Comparison of ENCODE assay signal across 25 mouse cellular contexts in the genomic region with DNA sequence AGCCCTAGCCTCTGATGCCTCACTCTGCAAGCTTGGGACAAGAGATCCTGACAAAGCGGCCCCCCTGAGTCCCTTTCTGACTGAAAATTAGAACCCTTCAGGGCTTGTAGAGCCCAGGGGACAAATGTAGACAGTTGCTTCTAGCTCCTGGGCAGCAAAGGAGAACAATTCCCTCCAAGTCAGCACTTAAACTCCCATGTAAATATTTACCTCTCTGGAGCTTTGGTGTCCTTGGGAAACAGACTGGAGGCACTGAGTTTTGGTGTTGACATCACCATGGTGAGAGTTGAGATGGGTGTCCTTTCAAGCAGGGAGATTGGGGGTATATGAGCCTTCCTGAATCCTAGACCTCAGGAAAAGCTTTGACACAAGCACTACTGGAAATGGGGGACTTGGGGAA. TPM values are rescaled to one million over a fixed set of nuclear protein-coding genes. Genes with fewer than 3 reads are reported as not detected.
A peak's percentile ranks its signal among the peaks of the same experiment; 100 is the strongest.
DNase-seq lines count a peak whose midpoint lies in the region; ATAC-seq and TF ChIP-seq lines count a peak whose summit lies in the region.
"Had no signal": no experiment of that assay in that cellular context is flagged by ENCODE, and none has a peak within 500 bp of the region (broad histone marks: within the 10 kb centered on the region; RNA-seq: fewer than 3 reads in every experiment).

No protein-coding gene starts in this region.

- 94% methylated on average over 1 of the region's 1 CpGs for WGBS in kidney, embryonic 15.5 days
- 88% methylated on average over 1 of the region's 1 CpGs for WGBS in liver, postnatal 0 days (ENCODE audit: insufficient replicate concordance)
- 100% methylated on average over 1 of the region's 1 CpGs for WGBS in neural tube, embryonic 13.5 days
- WGBS in neural tube, embryonic 15.5 days: 91% methylated on average over 1 of the region's 1 CpGs

- no peaks in the 10 kb centered on the region for H3K27me3 ChIP-seq in kidney, embryonic 15.5 days
- H3K27me3 ChIP-seq in liver, postnatal 0 days (ENCODE audit: insufficient read depth, low read length): no peaks in the 10 kb centered on the region
- no peaks in the 10 kb centered on the region for H3K27me3 ChIP-seq in neural tube, embryonic 13.5 days
- no peaks in the 10 kb centered on the region for H3K27me3 ChIP-seq in neural tube, embryonic 15.5 days (replicated peaks)
- H3K27me3 ChIP-seq: embryonic facial prominence, embryonic 12.5 days; heart, embryonic 12.5 days; limb, embryonic 13.5 days had no signal

- no peak overlapping the region for H3K4me2 ChIP-seq in kidney, embryonic 15.5 days
- H3K4me2 ChIP-seq in liver, postnatal 0 days (ENCODE audit: low read depth, low read length): no peak overlapping the region
- H3K4me2 ChIP-seq in neural tube, embryonic 13.5 days: no peak overlapping the region
- H3K4me2 ChIP-seq in neural tube, embryonic 15.5 days: no peak overlapping the region
- H3K4me2 ChIP-seq: embryonic facial prominence, embryonic 12.5 days; heart, embryonic 12.5 days; hindbrain, embryonic 14.5 days; limb, embryonic 13.5 days had no signal

- no peak for DNase-seq in kidney, adult 18-20 months
- DNase-seq in liver, postnatal 0 days: no peak
- no peak for DNase-seq in liver
- peak; percentile 51 for DNase-seq in yolk sac, embryonic 10.5 days (ENCODE audit: low spot score)
- no peak for DNase-seq in retina, postnatal 1 day
- DNase-seq: adrenal gland, postnatal 25 days; B cell, adult 2 months; cerebellum, adult 11-12 months; embryo, embryonic 11 days; gastrocnemius, adult 2 months; heart, adult 2 months; heart, postnatal 4 days; kidney, postnatal 14 days; right cerebral cortex, adult 18-20 months had no signal

- peaks cover 35% of the 10 kb centered on the region for H3K36me3 ChIP-seq in kidney, embryonic 15.5 days
- peaks cover 89% of the 10 kb centered on the region for H3K36me3 ChIP-seq in liver, postnatal 0 days (replicated peaks; ENCODE audit: insufficient read depth, low read length)
- peaks cover 16% of the 10 kb centered on the region; the same call in 1 of the 2 replicates for H3K36me3 ChIP-seq in neural tube, embryonic 13.5 days
- H3K36me3 ChIP-seq in neural tube, embryonic 15.5 days: 0 out of 2 replicates have a peak, but pooled peaks cover 3% of the 10 kb centered on the region

- H3K9me3 ChIP-seq in kidney, embryonic 15.5 days (replicated peaks): no peaks in the 10 kb centered on the region
- H3K9me3 ChIP-seq in liver, postnatal 0 days (ENCODE audit: low read length): no peaks in the 10 kb centered on the region
- no peaks in the 10 kb centered on the region for H3K9me3 ChIP-seq in neural tube, embryonic 13.5 days
- H3K9me3 ChIP-seq in neural tube, embryonic 15.5 days (replicated peaks): no peaks in the 10 kb centered on the region
- H3K9me3 ChIP-seq: embryonic facial prominence, embryonic 12.5 days; heart, embryonic 12.5 days; limb, embryonic 13.5 days had no signal

- no peak overlapping the region for H3K4me3 ChIP-seq in kidney, embryonic 15.5 days (replicated peaks)
- H3K4me3 ChIP-seq in liver, postnatal 0 days (ENCODE audit: low read depth, low read length): no peak overlapping the region
- H3K4me3 ChIP-seq in neural tube, embryonic 13.5 days: no peak overlapping the region
- no peak overlapping the region for H3K4me3 ChIP-seq in neural tube, embryonic 15.5 days (replicated peaks)
- H3K4me3 ChIP-seq: embryonic facial prominence, embryonic 12.5 days; gastrocnemius, adult 2 months; heart, adult 2 months; heart, embryonic 12.5 days; limb, embryonic 13.5 days had no signal

- no peak for TF ChIP-seq EP300 in liver, postnatal 0 days (IDR thresholded peaks at IDR 0.05; ENCODE audit: low read depth)

- ATAC-seq in kidney, embryonic 15.5 days (replicated peaks; ENCODE audit: low FRiP score): no peak
- no peak for ATAC-seq in liver, postnatal 0 days
- ATAC-seq in neural tube, embryonic 13.5 days (ENCODE audit: low read depth): no peak
- no peak for ATAC-seq in neural tube, embryonic 15.5 days (ENCODE audit: low FRiP score)
- ATAC-seq: forebrain, embryonic 16.5 days; inflammation-experienced regulatory T-cells, adult 6 months; lung, postnatal 0 days had no signal

- no peak overlapping the region for H3K9ac ChIP-seq in kidney, embryonic 15.5 days
- H3K9ac ChIP-seq in liver, postnatal 0 days (replicated peaks): no peak overlapping the region
- no peak overlapping the region for H3K9ac ChIP-seq in neural tube, embryonic 13.5 days
- no peak overlapping the region for H3K9ac ChIP-seq in neural tube, embryonic 15.5 days (replicated peaks)
- H3K9ac ChIP-seq: embryonic facial prominence, embryonic 12.5 days; heart, embryonic 12.5 days; hindbrain, embryonic 14.5 days; limb, embryonic 13.5 days had no signal

- 0 out of 2 replicates have a peak overlapping the region, but pooled peaks have one; percentile 88 for H3K27ac ChIP-seq in kidney, embryonic 15.5 days
- H3K27ac ChIP-seq in liver, postnatal 0 days (ENCODE audit: low read depth): peak overlapping the region; percentile 70
- peak overlapping the region; percentile 52 for H3K27ac ChIP-seq in neural tube, embryonic 13.5 days (replicated peaks)
- H3K27ac ChIP-seq in neural tube, embryonic 15.5 days (replicated peaks): no peak overlapping the region
- H3K27ac ChIP-seq: embryonic facial prominence, embryonic 12.5 days; gastrocnemius, adult 2 months; heart, adult 2 months; hindbrain, embryonic 14.5 days; limb, embryonic 13.5 days; macrophage had no signal

- TF ChIP-seq CTCF in liver, postnatal 0 days (IDR thresholded peaks at IDR 0.05; ENCODE audit: low read depth): no peak

- H3K4me1 ChIP-seq in kidney, embryonic 15.5 days: peaks cover 95% of the 10 kb centered on the region
- H3K4me1 ChIP-seq in liver, postnatal 0 days (ENCODE audit: insufficient read depth): peaks cover 79% of the 10 kb centered on the region
- H3K4me1 ChIP-seq in neural tube, embryonic 13.5 days (replicated peaks): peaks cover 84% of the 10 kb centered on the region
- H3K4me1 ChIP-seq in neural tube, embryonic 15.5 days: peaks cover 67% of the 10 kb centered on the region

RNA-seq across cellular contexts. Expression of gene Hs6st1, which starts 10.1 kb away (rescaled TPM):
- 7.2 and 7.5 TPM in 2 replicates for polyA plus RNA-seq in kidney, embryonic 15.5 days (2015; fragmentation: Nextera tagmentation; extraction: Ambion mirVana)
- 12.8 and 13.3 TPM in 2 replicates for polyA plus RNA-seq in liver, postnatal 0 days (2015; fragmentation: Nextera tagmentation; extraction: Ambion mirVana)
- polyA plus RNA-seq in neural tube, embryonic 13.5 days (2015; fragmentation: Nextera tagmentation; extraction: Ambion mirVana): 12.0 and 16.9 TPM in 2 replicates
- 11.7 and 24.1 TPM in 2 replicates for polyA plus RNA-seq in neural tube, embryonic 15.5 days (2015; fragmentation: Nextera tagmentation; extraction: Ambion mirVana)
